In genomic region chr14:40653558-40653957, GRCm38 (mm10) we compare ENCODE assay signal across 19 mouse cellular contexts.
A peak's percentile ranks its signal among the peaks of the same experiment; 100 is the strongest.
DNase-seq lines count a peak whose midpoint lies in the region; TF ChIP-seq lines count a peak whose summit lies in the region.
"Had no signal": no experiment of that assay in that cellular context is flagged by ENCODE, and none has a peak within 500 bp of the region (broad histone marks: within the 10 kb centered on the region; RNA-seq: fewer than 3 reads in every experiment).

No protein-coding gene starts in this region.

- in situ Hi-C loops in ES-E14 (cut with MboI; ENCODE audit: low sequenced_read_pairs in 2 of 2, unreplicated experiment in 2 of 2), result no loop called here

- peak; percentile 15 for DNase-seq in ES-E14 (ENCODE audit: low read depth, low spot score)
- DNase-seq in R1 (ENCODE audit: low read depth, low spot score), result peak; percentile 58
- peak; percentile 1 for DNase-seq in brain, adult 2 months (ENCODE audit: low read depth, low spot score)
- DNase-seq in left cerebral cortex, postnatal 25 days (ENCODE audit: low spot score in 2 of 2), result no peak
- DNase-seq in spleen, postnatal 4 days (ENCODE audit: low spot score in 2 of 2), result no peak
- no peak for DNase-seq in layer of hippocampus, postnatal 36 days
- DNase-seq: adrenal gland, adult 8-10 months; adrenal gland, postnatal 14 days; adrenal gland, postnatal 36 days; cerebellum, adult 11 months; cerebellum, adult 18-20 months; cerebellum, adult 9-10 months; cerebellum, postnatal 10 days; cerebellum, postnatal 25 days; forebrain, postnatal 0 days had no signal

- H3K9me3 ChIP-seq in ES-E14 (ENCODE audit: control insufficient read depth, insufficient read depth, low read depth, low read length), result no peaks in the 10 kb centered on the region
- H3K9me3 ChIP-seq: embryonic facial prominence, embryonic 10.5 days; embryonic facial prominence, embryonic 12.5 days; forebrain, embryonic 13.5 days; forebrain, embryonic 15.5 days had no signal

- H3K36me3 ChIP-seq in ES-E14 (ENCODE audit: control insufficient read depth, insufficient read depth, low read length, poor library complexity, severe bottlenecking), result no peaks in the 10 kb centered on the region
- H3K36me3 ChIP-seq: embryonic facial prominence, embryonic 10.5 days; embryonic facial prominence, embryonic 12.5 days; forebrain, embryonic 15.5 days had no signal

- H3K4me3 ChIP-seq in ES-E14 (ENCODE audit: insufficient read depth in 1 of 2, low read depth in 1 of 2, low read length in 2 of 2, poor library complexity in 1 of 2, severe bottlenecking in 1 of 2), result no peak overlapping the region
- H3K4me3 ChIP-seq: embryonic facial prominence, embryonic 10.5 days; embryonic facial prominence, embryonic 12.5 days; forebrain, embryonic 13.5 days; forebrain, embryonic 15.5 days had no signal

- intact Hi-C loops in left cerebral cortex, postnatal 25 days (cut with DNase I), result no loop called here

- H3K27ac ChIP-seq in ES-E14 (ENCODE audit: insufficient read depth, low read depth, low read length, poor library complexity, severe bottlenecking), result no peak overlapping the region
- H3K27ac ChIP-seq: embryonic facial prominence, embryonic 10.5 days; embryonic facial prominence, embryonic 12.5 days; forebrain, embryonic 13.5 days; forebrain, embryonic 15.5 days had no signal

- H3K4me1 ChIP-seq in ES-E14 (ENCODE audit: control insufficient read depth in 2 of 2, insufficient read depth in 2 of 2, low read length in 2 of 2, poor library complexity in 1 of 2), result peaks cover 1 to 2% of the 10 kb centered on the region in 2 experiments; a peak in 1 of 4 replicates
- H3K4me1 ChIP-seq: embryonic facial prominence, embryonic 10.5 days; embryonic facial prominence, embryonic 12.5 days; forebrain, embryonic 13.5 days; forebrain, embryonic 15.5 days had no signal

- H3K9ac ChIP-seq in ES-E14 (ENCODE audit: insufficient read depth, low read depth, low read length, poor library complexity, severe bottlenecking), result no peak overlapping the region
- H3K9ac ChIP-seq: embryonic facial prominence, embryonic 12.5 days; forebrain, embryonic 13.5 days; forebrain, embryonic 15.5 days; forebrain, postnatal 0 days had no signal

TF ChIP-seq in ES-E14, 5 proteins besides CTCF, POLR2A, EP300 and RAD21:
- TF ChIP-seq MAFK (IDR thresholded peaks at IDR 0.05; ENCODE audit: insufficient read depth, low read depth, low read length) (no peak), CHD2 (IDR thresholded peaks at IDR 0.05; ENCODE audit: low read depth, low read length) (no peak), ZC3H11A (IDR thresholded peaks at IDR 0.05; ENCODE audit: borderline replicate concordance, low read depth, low read length) (no peak), HCFC1 (IDR thresholded peaks at IDR 0.05; ENCODE audit: borderline replicate concordance, insufficient read depth, low read length) (no peak), ZNF384 (IDR thresholded peaks at IDR 0.05; ENCODE audit: low read depth, low read length) (no peak)

Comparison
In these comparisons a context has a peak if more than half of its experiments do, and no peak if none do; other contexts are left out.
1. DNase-seq: peak in ES-E14 (single experiment), R1 (single experiment) and brain, adult 2 months (single experiment); none in left cerebral cortex, postnatal 25 days (0 of 2), spleen, postnatal 4 days (0 of 2) and layer of hippocampus, postnatal 36 days (0 of 2).